Mouse (Mus musculus): Measurements from ENCODE around the gene Mical3. TPM values are rescaled to one million over a fixed set of nuclear protein-coding genes. Genes with fewer than 3 reads are reported as not detected.

The Mical3 gene
- polyA plus RNA-seq, 1 experiment = 17.8 TPM

DNA sequence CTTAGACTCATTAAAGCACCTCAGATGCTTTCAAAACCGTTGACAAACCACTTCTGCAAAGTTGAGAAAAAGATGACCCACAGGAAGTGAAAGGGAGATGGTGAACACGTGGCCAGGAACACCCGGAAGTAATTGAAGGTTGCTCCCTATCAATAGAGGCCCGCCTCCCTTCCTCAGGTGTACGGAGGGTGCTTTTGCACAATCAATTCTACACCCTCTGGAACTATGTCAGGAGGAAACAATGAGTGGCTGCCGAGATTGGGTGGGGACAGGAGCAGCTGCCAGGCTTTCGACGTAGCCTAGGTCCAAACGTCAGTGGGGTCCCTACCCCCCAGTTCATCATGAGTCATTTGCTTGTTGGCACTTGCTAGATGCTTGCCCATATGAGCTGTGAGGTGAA lies 135.3 kb downstream of the Mical3 start:
- Histone ChIP-seq H3K27me3 (replicated peaks) (no peaks in the 10 kb centered on the region), H3K9me3 (no peaks in the 10 kb centered on the region), H3K4me1 (peaks cover 15% of the 10 kb centered on the region), H3K4me3 (replicated peaks) (no peak overlapping the region), H3K36me3 (replicated peaks; ENCODE audit: low read length) (peaks cover 98% of the 10 kb centered on the region)
- TF ChIP-seq FLI1 (IDR thresholded peaks at IDR 0.05; ENCODE audit: low read length) (no peak), GATA1 (IDR thresholded peaks at IDR 0.05; ENCODE audit: borderline replicate concordance, low read length) (no peak)

DNA sequence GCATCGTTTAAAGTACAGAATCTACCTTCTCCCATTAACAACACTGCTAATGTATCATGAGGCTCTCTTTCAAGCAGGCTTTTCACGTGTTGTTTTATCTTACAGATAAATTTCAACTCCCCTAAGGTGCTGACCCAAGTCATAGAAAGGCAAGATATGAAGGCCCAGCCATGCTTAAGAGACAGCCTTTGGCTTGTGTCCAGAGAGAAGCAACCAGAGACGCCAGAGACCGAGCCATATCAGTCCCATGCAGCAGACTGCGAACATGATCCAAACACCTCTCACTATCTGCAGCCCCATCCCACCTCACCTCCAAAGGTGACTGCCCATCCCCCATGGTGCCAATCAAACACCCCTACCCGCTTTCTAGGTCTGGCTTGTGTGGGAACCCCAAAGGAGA lies 138.9 kb downstream of the Mical3 start:
- Histone ChIP-seq H3K36me3 (replicated peaks; ENCODE audit: low read length) (peaks cover 99% of the 10 kb centered on the region), H3K27me3 (replicated peaks) (peaks cover 1% of the 10 kb centered on the region), H3K9me3 (no peaks in the 10 kb centered on the region), H3K4me1 (peaks cover 16% of the 10 kb centered on the region), H3K4me3 (replicated peaks) (no peak overlapping the region)
- TF ChIP-seq GATA1 (IDR thresholded peaks at IDR 0.05; ENCODE audit: borderline replicate concordance, low read length) (no peak), FLI1 (IDR thresholded peaks at IDR 0.05; ENCODE audit: low read length) (no peak)

GRCm38 (mm10) chr6:120987571-120988084 lies 143.2 kb downstream of the Mical3 start:
- peaks cover 99% of the 10 kb centered on the region for H3K36me3 ChIP-seq (replicated peaks; ENCODE audit: low read length)
- TF ChIP-seq GATA1 (IDR thresholded peaks at IDR 0.05; ENCODE audit: borderline replicate concordance, low read length) (no peak), FLI1 (IDR thresholded peaks at IDR 0.05; ENCODE audit: low read length) (no peak)
- H3K4me3 ChIP-seq (replicated peaks) = no peak overlapping the region
- no peaks in the 10 kb centered on the region for H3K9me3 ChIP-seq
- peaks cover 8% of the 10 kb centered on the region for H3K27me3 ChIP-seq (replicated peaks)
- H3K4me1 ChIP-seq = peaks cover 23% of the 10 kb centered on the region

DNA sequence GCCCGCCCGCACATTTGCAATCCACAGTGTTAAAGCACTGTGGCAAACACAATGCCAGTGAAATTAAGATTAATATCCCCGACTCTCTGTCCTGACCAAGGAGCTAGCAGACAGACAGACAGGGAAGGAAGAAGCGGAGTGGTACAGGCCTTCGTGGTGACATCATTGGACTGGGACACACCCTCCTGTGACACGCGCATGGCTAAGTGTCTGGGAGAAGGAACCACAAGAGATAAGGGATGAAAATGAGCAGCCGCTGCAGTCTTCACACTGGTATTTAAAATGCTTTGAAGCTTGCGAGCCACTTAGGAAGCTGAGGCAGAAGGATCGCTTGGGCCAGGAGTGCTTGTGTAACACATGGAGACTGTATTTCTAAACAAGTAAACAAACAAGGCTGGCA lies 143.6 kb downstream of the Mical3 start:
- peaks cover 27% of the 10 kb centered on the region for H3K4me1 ChIP-seq
- TF ChIP-seq FLI1 (IDR thresholded peaks at IDR 0.05; ENCODE audit: low read length) (no peak), GATA1 (IDR thresholded peaks at IDR 0.05; ENCODE audit: borderline replicate concordance, low read length) (no peak)
- H3K36me3 ChIP-seq (replicated peaks; ENCODE audit: low read length) = peaks cover 99% of the 10 kb centered on the region
- no peaks in the 10 kb centered on the region for H3K9me3 ChIP-seq
- H3K27me3 ChIP-seq (replicated peaks) = peaks cover 8% of the 10 kb centered on the region
- no peak overlapping the region for H3K4me3 ChIP-seq (replicated peaks)

- peaks cover 33% of the 10 kb centered on the region for H3K4me1 ChIP-seq
- TF ChIP-seq GATA1 (IDR thresholded peaks at IDR 0.05; ENCODE audit: borderline replicate concordance, low read length) = no peak
- TF ChIP-seq FLI1 (IDR thresholded peaks at IDR 0.05; ENCODE audit: low read length) = no peak
- peaks cover 99% of the 10 kb centered on the region for H3K36me3 ChIP-seq (replicated peaks; ENCODE audit: low read length)
Observed at GRCm38 (mm10) chr6:120986172-120986571, 144.6 kb downstream of the Mical3 start.

GRCm38 (mm10) chr6:120982314-120982713 lies 148.5 kb downstream of the Mical3 start:
- Histone ChIP-seq H3K27me3 (replicated peaks) (peaks cover 12% of the 10 kb centered on the region), H3K9me3 (no peaks in the 10 kb centered on the region), H3K4me1 (peaks cover 28% of the 10 kb centered on the region), H3K4me3 (replicated peaks) (no peak overlapping the region), H3K36me3 (replicated peaks; ENCODE audit: low read length) (peaks cover 100% of the 10 kb centered on the region)
- TF ChIP-seq FLI1 (IDR thresholded peaks at IDR 0.05; ENCODE audit: low read length) = no peak
- no peak for TF ChIP-seq GATA1 (IDR thresholded peaks at IDR 0.05; ENCODE audit: borderline replicate concordance, low read length)

More at GRCm38 (mm10) chr6:120986172-120986571, 144.6 kb downstream of the Mical3 start:
- Histone ChIP-seq H3K4me3 (replicated peaks) (no peak overlapping the region), H3K27me3 (replicated peaks) (peaks cover 8% of the 10 kb centered on the region), H3K9me3 (no peaks in the 10 kb centered on the region)

DNA sequence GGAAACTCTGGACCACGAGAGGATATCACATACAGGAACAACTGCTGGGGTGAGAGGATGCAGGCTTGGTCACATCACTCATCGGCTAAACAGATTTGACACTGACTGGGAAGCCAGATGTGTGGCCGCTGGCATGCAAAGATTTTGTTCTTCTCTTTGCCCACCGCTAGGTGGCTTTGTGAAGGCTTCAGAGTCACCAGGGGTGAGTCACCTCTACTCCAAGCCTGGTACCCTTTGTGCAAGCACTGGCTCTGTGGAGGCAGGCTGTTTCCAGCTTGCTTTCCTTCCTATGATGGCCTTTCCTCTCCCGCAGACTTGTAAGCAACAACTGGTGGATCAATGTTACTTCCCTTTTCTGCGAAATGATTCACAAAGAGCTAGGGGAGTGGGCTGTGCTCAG lies 149.3 kb downstream of the Mical3 start:
- Histone ChIP-seq H3K4me3 (replicated peaks) (no peak overlapping the region), H3K4me1 (peaks cover 24% of the 10 kb centered on the region), H3K36me3 (replicated peaks; ENCODE audit: low read length) (peaks cover 99% of the 10 kb centered on the region), H3K9me3 (no peaks in the 10 kb centered on the region), H3K27me3 (replicated peaks) (peaks cover 12% of the 10 kb centered on the region)
- TF ChIP-seq GATA1 (IDR thresholded peaks at IDR 0.05; ENCODE audit: borderline replicate concordance, low read length) (no peak), FLI1 (IDR thresholded peaks at IDR 0.05; ENCODE audit: low read length) (no peak)

DNA sequence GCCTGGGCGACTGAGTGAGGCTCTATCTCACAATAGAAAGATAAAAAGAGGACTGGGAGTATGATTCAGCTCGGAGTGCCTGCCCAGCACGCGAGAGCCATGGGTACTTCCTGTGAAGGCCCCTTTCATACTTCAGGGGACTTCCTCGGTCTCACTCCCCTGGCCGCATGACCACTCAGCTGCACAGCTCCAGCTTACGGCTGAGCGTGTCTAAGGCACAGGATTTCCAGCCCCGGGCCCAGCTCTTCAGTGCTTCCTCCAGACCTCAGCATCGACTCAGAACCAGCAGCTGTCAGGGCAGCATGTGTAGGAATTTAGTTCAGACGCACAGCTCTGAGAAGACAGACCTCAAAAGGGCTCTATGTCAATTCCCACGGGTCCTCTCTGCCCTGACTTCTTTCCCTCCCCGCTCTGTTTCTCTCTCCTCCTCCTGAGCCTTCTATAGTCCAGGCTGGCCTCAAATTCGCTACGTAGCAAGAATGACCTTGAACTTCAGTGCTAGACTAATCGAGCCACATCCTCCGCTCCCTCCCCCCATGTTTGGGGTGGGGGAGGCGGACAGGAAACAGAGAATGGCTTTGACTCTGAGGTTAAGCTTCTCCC lies 152.7 kb downstream of the Mical3 start:
- H3K36me3 ChIP-seq (replicated peaks; ENCODE audit: low read length) = peaks cover 76% of the 10 kb centered on the region
- no peak overlapping the region for H3K4me3 ChIP-seq (replicated peaks)
- H3K4me1 ChIP-seq = peaks cover 22% of the 10 kb centered on the region
- no peaks in the 10 kb centered on the region for H3K9me3 ChIP-seq
- peaks cover 6% of the 10 kb centered on the region for H3K27me3 ChIP-seq (replicated peaks)
- no peak for TF ChIP-seq GATA1 (IDR thresholded peaks at IDR 0.05; ENCODE audit: borderline replicate concordance, low read length)
- no peak for TF ChIP-seq FLI1 (IDR thresholded peaks at IDR 0.05; ENCODE audit: low read length)

DNA sequence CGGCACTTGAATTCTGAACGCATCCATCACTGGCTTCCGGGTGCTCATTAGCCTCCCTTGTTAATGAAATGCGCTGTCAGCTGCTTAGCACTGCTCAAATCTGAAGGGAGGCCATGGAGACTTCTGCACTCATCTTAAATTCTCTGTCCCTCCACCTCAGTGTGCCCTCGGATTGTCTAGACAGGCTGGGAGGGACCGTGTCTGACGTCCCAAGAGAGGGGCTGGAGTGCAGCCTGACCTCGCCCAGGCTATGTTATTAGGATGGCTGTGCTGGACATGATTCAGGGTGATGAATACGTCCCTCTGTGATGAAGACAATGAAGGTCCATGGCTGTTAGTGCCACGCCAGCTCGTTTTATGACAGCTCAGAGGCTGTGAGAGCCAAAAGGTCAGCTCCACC lies 153.8 kb downstream of the Mical3 start:
- peaks cover 7% of the 10 kb centered on the region for H3K27me3 ChIP-seq (replicated peaks)
- H3K4me3 ChIP-seq (replicated peaks) = no peak overlapping the region
- H3K36me3 ChIP-seq (replicated peaks; ENCODE audit: low read length) = peaks cover 76% of the 10 kb centered on the region
- peaks cover 14% of the 10 kb centered on the region for H3K4me1 ChIP-seq
- no peaks in the 10 kb centered on the region for H3K9me3 ChIP-seq
- no peak for TF ChIP-seq FLI1 (IDR thresholded peaks at IDR 0.05; ENCODE audit: low read length)

DNA sequence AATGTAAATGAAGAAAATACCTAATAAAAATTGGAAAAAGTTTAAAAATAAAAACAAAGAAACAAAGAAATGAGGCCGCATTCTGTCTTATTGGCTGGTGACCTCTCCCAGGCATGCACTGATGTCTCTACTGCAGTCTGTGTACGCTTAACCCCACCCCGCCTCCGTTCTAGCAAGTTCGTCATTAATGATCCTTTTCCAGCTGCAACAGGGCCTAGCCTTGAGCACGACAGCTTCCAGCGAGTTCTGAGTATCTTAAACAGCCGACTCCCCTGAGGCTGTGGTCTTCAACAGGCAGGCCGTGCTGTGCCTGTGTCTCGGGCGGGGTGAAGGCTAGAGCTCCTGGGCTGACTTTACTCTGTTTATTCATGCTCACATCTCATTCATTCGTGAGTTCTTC lies 154.7 kb downstream of the Mical3 start:
- no peaks in the 10 kb centered on the region for H3K9me3 ChIP-seq
- TF ChIP-seq GATA1 (IDR thresholded peaks at IDR 0.05; ENCODE audit: borderline replicate concordance, low read length) (no peak), FLI1 (IDR thresholded peaks at IDR 0.05; ENCODE audit: low read length) (no peak)

More for the DNA sequence above, 154.7 kb downstream of the Mical3 start:
- no peak overlapping the region for H3K4me3 ChIP-seq (replicated peaks)
- H3K4me1 ChIP-seq = peaks cover 7% of the 10 kb centered on the region
- H3K27me3 ChIP-seq (replicated peaks) = peaks cover 9% of the 10 kb centered on the region
- H3K36me3 ChIP-seq (replicated peaks; ENCODE audit: low read length) = peaks cover 76% of the 10 kb centered on the region
